Mouse (Mus musculus): Measurements from ENCODE around the gene Tshz2.

Gene Tshz2

DNA sequence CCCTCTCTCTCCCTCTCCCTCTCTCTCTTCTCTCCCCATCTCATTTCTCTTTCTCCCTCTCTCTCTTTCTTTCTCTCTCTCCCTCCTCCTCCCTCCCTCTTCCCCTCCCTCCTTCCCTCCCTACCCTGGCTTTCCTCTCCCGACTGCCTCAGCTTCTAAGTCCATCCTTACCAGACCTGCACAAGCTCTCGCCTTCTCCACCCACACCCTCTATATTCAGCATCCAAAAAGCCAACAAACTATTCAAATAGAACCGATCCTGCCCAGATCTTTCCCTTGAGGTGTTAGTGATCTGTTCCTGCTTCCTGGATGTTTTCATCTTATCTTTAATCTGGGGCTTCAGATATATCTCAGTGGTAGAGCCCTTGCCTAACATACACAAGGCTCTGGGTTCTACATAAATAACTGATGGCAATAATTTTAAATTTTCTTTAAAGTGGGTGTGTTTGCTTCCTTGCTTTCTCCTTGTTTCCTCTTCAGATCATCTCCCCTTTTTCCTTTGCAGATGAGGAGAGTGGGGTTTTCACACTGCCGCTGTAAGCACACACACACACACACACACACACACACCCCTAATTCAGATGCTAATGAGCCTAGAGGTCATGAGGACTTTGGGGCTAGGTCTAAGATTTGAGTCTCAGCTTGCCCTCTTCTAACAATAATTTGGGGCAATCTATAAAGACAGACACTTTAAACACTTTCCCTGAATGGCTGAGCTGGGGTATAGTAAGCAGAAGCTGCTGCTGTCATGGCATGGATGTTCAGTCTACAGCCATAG lies 226.5 kb downstream of the Tshz2 start:
- no peak for DNase-seq (ENCODE audit: extremely low read depth, low read depth, low spot score)

DNA sequence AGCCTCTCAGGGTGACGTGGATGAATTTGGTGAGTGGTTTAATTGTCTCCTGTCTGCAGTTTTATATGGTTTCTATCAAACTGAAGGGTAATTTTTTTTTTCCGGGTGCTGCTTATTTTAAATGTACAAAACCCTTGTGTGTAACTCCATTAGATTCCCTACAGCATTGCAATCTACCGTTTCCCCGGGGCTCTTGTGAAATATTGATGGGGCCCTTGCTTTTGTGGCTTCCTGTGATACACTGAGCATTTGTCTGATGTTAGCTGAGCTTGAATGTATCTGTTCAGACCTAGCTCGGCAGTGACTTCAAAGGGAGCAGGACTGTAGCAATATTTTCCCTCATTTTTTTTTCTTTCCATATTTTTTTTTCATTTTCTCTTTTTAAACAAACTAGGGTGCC lies 228.1 kb downstream of the Tshz2 start:
- DNase-seq (ENCODE audit: extremely low read depth, low read depth, low spot score), result no peak

DNA sequence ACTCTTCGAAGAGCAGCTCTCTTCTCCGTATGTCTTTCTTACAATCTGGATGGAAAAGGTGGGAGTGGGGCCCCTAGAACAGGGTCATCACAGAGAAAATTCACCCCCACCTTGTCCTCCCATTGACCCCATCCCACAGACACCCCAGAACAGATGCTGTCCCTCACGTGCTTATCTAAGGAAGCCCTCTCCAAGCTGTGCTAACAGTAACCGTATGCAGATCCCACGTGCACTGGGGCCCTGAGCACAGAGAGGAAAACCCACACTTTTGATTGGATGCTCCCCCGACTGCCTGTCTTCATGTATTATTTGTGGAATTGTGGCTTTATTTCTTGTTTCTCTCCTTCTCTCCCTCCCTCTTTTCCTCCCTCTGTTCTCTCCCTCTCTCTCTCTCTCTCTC lies 229.9 kb downstream of the Tshz2 start:
- DNase-seq (ENCODE audit: extremely low read depth, low read depth, low spot score), result no peak

DNA sequence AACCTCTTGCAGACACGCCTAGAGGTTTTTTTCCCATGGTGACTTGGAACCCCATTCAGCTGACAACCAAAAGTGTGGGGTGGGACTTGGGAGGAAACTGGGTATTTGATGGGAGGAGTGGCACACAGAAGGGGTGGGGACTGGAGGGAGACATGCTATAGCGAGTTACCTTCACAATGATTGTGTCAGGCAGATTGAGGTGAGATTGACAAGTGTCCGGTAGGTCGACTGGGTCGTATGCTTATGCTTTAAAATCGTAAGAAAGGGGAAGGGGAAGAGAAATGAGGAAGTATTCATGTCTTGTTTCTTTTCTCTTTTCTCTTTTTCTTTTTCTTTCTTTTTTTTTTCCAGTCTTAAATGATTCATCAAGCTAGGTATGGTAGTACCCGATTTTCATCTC lies 236.7 kb downstream of the Tshz2 start:
- no peak for DNase-seq (ENCODE audit: extremely low read depth, low read depth, low spot score)

DNA sequence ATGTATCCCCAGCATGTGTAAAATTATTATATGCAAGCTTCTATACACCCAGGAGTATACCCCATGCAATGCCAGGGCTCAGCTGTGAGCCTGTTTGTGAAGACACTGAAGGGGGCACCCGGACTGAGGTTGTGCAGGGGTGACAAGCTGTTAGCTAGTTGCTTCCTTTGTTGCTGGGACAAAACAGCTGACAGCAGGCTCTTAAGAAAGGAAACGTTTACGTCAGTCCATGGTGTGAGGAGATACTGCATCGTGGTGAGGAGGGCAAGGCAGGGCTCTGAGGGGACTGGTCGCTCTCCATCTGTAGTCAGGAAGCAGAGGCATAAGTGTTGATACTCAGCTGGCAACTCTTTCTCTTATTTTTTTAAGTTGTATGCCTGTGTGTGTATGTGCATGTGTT lies 237.7 kb downstream of the Tshz2 start:
- no peak for DNase-seq (ENCODE audit: extremely low read depth, low read depth, low spot score)

DNA sequence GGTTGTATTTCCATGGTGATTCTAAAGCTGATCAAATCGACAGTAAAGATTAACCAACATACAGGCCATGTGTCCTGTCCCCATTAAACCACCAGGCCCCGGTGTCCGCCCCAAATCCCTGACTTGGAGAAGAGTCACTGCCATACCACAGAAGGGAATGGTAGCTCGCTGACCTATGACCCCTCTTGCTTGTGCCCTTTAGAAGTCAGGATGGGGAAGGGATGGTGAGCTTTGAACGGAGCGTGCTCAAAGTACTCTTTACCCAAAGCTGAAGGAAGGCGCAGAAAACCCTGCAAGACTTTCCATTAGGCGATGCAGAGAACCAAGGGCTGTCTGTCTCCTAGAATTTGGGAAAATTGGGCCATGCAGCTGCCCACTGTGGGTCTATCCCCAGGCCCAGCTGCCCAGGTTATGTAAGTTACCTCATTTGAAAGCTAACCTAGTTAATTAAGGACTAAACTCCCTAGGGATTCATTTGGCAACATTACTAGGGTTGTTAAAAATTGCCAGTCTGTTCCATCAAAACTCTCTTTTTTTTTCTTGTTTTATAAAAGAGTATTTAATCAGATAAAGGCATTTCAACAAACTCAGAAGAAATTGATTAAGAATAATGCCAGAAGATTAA lies 238.7 kb downstream of the Tshz2 start:
- DNase-seq (ENCODE audit: extremely low read depth, low read depth, low spot score), result no peak

DNA sequence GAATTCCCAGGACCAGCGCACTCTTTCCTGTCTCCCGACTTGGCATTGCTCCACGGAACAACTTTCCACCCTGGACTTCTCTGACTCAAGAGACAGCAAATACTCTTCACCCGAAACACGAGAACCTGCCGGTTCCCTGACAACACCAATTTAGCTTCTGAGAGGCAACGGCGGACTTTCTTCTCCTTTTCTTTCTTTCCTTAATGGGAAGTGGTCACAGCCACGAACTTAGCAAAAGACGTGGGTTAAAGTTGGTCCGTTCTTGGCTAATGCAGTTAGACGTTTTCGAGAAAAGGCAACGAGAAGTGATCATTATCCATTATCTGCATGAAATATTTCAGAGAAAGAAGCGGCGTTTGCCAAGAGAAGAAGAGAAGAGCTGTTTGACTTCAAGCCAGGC lies 240.6 kb downstream of the Tshz2 start:
- no peak for DNase-seq (ENCODE audit: extremely low read depth, low read depth, low spot score)

DNA sequence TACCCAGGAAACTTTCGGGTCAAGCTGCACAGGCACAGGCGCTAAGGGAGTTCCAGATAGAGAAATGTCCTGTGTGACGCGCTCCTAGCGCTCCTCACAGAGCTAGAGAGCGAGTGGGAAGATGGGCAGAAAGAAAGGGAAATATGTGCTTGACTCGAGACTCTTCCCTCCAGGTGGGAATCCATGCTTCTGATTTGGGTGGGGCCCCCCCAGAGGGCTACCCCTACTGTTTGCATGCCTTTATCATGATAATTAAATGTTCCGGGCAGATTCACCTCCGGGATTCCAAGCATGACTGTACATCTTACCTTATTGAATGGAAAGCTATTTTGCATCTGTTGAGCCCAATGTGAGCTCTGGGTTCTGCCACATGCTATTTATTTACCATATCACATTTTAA lies 255.1 kb downstream of the Tshz2 start:
- no peak for DNase-seq (ENCODE audit: extremely low read depth, low read depth, low spot score)

DNA sequence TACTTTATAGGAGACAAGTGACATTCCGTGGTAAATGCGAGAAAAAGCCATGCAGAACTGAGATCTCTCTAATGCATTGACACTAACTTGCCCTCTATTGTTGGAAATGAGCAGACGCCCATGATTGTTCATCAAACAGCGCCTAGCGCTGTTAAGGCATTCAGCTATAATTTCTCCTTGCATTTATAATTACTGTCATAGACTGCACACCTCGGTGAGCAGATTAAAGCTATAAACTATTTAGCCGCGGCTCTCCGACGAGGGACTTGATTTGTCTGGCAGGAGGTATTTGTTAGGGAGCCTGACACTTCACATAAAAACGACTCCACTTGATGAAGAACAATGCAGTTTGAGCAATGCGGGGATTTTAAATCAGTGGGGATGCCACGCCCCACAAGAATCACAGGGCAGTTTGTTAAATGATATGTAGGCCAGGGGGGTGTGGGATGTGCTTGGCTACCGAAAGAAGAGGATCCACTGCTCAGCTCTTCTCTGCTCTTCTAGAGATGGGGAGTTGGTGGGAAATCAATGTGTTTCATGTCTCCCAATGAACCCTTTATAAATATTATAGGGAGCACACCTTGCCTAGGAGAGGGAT lies 259.7 kb downstream of the Tshz2 start:
- no peak for DNase-seq (ENCODE audit: extremely low read depth, low read depth, low spot score)

DNA sequence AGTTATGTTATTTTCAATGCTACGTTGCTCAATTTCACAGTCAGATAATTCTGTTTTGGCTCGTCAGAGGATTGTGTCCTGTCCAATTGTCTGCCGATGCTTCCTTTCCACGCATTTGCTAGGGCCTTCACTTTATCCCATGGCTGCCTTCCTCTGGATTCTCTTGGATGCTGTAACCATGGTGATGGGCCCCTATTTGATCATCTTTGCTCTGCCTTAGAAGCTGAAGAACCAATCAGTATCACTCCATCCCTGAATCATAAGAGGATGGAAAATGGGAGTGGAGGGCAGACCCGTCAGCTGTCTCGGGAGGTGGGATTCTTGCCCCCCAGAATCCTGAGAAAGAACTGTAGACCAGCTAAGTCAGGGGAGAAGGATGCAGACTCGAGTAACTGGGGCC lies 270.1 kb downstream of the Tshz2 start:
- no peak for DNase-seq (ENCODE audit: extremely low read depth, low read depth, low spot score)

DNA sequence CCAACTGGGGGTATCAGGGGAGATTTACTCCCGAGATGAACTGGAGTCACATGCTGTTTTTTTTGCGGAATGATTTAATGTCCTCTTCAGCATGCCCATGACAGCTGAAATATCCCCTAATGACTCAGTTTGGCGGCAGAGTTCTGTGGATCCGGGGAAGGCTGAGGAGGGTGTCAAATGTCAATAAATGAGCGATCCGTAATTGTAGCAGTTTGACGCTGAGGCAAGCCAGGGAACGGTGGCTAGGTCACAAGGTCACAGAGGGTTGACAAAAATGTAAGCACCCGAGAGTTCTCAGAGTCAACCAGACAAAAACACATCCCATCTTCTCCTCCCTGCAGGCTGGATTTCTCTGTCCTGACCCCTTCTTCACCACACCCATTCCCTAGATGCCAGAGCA lies 273.6 kb downstream of the Tshz2 start:
- no peak for DNase-seq (ENCODE audit: extremely low read depth, low read depth, low spot score)

DNA sequence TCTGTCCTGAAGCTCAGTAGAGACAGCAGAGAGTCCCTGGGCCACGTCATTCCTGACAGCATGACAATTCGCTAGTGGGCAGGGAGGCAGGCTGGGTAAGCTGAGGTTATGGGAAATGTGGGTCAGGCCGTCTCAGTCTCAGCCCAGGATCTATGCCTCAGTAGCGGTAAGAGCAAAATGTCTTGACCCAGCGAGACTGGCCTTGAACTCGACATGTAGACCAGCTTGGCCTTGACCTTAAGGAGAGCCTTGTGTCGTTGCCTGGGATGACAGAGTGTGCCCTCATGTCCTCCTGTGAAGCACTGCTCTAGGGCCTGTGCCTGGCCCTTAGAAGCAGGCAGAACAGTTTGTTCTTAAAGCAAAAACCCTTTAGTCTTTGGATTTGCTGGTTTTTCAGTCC lies 275.2 kb downstream of the Tshz2 start:
- no peak for DNase-seq (ENCODE audit: extremely low read depth, low read depth, low spot score)

DNA sequence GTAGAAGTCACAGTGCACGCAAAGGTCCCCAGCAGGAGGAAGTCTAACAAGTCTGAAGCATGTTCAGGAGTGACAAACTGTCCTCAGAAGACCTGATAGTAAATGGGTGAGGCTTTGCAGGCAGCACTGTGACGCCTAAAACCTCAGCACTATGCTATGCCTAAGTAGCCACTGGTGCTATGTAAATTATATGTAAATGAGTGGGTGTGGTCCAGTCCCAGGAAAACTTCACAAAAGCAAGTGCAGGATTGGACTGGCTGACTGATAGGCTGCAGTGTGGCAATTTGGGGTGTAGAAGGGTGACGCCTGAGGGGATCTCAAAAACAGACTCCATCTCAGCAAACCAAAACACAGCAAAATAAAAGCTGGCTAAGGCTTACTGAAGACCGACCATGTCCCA lies 277.8 kb downstream of the Tshz2 start:
- no peak for DNase-seq (ENCODE audit: extremely low read depth, low read depth, low spot score)

DNA sequence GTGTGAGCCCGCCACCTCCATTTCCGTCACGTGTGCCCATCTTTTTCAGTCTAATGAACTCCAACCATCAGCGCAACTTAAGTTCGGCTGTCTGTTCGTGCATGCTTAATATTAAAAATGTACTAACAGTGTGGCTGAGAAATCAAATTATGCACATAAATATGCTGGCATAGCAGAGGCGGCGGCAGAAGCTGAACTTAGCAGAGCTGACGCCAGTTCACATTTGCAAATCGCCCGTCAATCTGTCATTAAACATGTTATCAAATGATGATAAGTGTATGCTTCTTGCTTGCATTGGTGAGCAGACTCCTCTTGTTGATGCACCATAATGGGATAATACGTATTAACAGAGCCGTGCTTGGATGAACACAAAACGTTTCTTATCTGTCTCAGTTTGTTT lies 280.0 kb downstream of the Tshz2 start:
- no peak for DNase-seq (ENCODE audit: extremely low read depth, low read depth, low spot score)

DNA sequence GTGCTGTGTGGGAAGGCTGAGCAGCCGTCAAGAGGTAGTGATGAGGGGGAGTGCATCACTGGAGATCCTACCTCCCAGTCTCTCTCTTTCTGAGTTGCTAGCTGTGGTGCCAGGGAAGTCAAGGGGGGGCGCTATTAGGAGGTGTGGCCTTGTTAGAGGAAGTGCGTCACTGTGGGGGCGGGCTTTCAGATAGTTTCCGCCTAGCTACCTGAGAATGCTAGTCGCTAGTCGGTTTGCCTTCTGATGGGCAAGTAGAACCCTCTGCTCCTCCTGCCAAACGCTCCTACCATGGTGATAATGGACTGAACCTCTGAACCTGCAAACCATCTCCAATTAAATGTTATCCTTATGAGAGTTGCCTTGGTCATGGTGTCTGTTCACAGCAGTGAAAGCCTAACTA lies 282.1 kb downstream of the Tshz2 start:
- no peak for DNase-seq (ENCODE audit: extremely low read depth, low read depth, low spot score)

DNA sequence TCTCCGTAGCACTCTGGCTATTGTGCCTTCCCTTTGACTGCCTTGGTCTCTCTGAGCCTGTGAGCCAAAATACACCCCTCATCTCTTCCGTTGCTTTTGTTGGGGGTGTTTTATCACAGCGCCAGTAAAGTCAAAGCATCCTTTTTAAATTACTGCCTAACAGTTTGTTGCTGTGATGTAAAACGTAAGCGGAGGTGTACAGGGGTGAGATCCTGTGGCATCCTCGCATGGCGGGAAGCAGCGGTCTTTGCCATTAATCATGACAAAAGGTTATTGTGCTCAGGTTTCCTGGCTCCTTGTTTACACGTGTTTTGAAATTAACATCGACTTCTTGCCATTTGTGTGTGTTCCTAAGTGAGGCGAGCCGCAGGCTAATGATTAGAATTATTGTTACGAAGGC lies 282.5 kb downstream of the Tshz2 start:
- DNase-seq (ENCODE audit: extremely low read depth, low read depth, low spot score), result no peak

DNA sequence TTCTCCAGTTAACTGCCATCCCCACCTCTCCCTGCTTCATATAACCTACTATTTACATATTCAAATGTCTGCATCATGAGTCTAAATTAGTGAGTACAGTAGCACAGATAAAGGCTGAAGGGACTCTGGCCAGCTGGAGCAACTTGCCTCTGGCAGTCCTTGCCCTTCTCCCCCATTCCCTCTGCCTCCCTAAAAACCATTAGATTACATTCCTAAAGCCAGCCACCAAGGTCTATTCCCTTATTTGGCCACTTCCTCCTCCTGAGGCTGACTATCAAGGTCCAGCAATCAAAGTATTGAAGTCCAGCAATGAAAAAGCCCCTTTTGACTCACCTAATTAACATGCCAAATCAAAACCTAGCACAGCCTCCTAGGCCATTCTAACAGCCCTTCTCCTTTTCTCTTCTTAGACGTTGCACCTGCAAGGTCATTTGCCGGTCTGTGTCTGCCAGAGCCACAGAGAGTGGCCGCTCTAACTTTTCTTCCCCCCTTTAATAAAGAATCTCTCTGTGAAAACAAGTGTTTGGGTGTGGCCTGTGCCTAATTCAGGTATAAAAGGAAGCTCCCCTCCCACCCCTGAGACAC lies 286.4 kb downstream of the Tshz2 start:
- no peak for DNase-seq (ENCODE audit: extremely low read depth, low read depth, low spot score)

DNA sequence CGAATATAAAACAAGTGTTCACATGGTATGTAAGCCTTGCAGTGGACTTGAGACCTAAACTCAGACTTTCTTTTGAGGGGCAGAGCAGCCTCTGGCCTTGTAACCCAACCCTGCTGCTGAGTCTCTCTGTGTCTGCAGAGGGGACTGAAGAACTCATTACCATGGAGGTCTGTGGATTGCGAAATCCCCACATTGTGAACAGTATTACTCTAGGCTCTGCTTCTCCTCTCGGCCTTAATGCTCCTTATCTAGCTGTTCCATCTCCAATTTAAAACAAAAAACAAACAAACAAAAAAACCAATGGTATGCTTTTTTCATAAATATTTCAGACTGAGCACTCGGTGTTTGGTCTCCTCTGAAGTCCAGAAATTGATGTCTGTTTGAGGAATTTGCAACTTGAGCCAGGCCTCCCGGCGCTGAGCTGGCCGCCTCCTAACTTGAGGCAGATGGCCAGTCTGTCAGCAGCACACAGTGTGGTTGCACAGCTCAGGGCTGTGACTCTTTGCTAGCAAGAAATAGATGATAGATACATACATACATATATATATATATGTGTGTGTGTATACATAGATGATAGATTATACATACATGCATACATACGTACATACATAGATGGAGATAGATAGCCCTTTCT lies 291.5 kb downstream of the Tshz2 start:
- no peak for DNase-seq (ENCODE audit: extremely low read depth, low read depth, low spot score)

DNA sequence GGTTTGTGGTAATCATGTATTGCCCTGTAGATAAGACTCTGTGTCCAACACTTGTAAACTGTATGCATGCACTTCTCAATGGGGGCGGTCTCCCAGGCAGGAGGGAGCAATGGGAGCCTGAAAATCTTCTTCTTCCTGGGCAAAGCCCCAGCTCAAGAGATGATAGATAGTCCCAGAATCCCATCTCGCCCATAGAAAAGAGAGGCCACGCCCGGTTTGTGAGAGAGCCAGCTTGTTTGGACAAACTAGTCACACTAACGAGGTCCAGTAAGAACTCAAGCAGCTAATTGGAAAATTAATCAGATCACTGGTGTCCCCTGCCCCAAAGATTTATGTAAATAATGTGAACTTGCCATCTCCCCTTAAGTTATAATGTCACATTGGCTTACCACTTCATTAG lies 292.7 kb downstream of the Tshz2 start:
- no peak for DNase-seq (ENCODE audit: extremely low read depth, low read depth, low spot score)

DNA sequence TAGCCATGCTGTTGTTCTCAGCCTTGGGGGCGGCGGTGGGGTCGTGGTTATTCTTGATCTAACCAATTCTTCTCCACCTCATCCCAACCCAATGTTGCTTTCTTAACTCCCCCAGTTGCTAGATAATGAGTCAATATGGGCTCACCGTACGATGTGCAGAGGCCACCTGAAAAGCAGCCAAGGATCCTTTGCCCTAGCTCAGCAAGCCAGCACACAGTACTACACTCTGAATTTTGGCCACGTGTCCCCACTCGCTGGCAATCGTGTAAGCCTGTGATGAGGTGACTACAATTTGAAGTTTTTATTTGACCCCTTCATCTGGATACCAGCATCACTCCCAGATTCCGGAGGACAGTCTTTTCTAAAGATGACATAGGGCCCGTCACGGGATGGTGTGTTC lies 293.2 kb downstream of the Tshz2 start:
- DNase-seq (ENCODE audit: extremely low read depth, low read depth, low spot score), result peak; percentile 13

DNA sequence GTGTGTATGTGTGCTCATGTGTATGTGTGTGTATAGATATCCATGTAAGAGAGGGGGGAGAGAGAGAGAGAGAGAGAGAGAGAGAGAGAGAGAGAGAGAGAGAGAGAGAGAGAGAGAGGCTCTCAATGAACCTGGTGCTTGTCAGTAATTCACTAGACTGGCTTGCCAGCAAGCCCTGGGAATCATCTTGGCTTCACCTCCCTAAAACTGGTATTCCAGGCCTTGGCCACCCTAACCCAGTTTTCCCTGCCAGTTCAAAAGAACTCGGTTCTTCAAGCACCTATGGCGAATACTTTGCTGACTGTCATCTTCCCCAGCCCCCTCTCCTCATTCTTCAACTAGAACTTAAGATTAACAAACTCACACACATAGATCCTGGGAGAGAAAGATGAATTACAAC lies 294.6 kb downstream of the Tshz2 start:
- no peak for DNase-seq (ENCODE audit: extremely low read depth, low read depth, low spot score)
